Mouse (Mus musculus) liver, adult 2 months (tissue): ENCODE measurements at regions not wholly inside any gene's neighbourhood (a gene's known extent, or its start where the extent isn't known, plus 50 kb on each side); places are given as distances from the start of the nearest gene placed in this dataset.

ENCODE experiments used
- CTCF ChIP-seq: fragments of 200-500 bp; IDR thresholded peaks from 2 replicates; pipeline ENCODE4 v1.5.1; 2011; ENCODE audit warnings: low read depth, low read length, control low read depth
- POLR2A ChIP-seq: fragments of 200-500 bp; IDR thresholded peaks from 2 replicates; pipeline ENCODE4 v1.6.1; 2011; ENCODE audit warnings: low read length, control low read depth; ENCODE audit not compliant: insufficient read depth; ENCODE audit errors: extremely low read depth

- TF ChIP-seq CTCF, result no peak
- TF ChIP-seq POLR2A, result no peak
Measured at GRCm38 (mm10) chr12:109743036-109743650, 143.0 kb upstream of the Rtl1 start.
